Mouse (Mus musculus): Measurements from ENCODE around the gene Pld3.

Gene Pld3

GRCm38 (mm10) chr7:27526039-27526827 is 26.8 kb downstream of the Pld3 start:
- Histone ChIP-seq H3K36me3 (ENCODE audit: insufficient read depth, low read length) (peaks cover 11% of the 10 kb centered on the region), H3K9me3 (ENCODE audit: low read length) (no peaks in the 10 kb centered on the region)

DNA sequence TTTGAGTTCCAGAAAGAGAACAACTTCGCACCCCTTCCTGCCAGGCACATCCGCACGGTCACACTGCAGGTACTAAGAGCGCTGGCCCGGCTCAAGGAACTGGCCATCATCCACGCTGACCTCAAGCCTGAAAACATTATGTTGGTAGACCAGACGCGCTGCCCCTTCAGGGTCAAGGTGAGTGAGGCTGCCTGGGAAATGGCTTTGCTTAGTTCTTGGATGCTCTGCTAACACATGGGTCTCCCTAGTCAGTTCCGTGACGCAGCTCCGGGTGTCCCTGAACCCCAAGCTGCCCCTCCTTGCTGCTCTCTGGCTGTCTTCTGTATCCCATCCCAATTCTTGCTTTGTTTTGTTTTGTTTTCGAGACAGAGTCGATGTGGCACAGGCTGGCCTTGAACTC is 29.2 kb downstream of the Pld3 start:
- TF ChIP-seq CTCF (conservative IDR thresholded peaks at IDR 0.05; ENCODE audit: low read length) (no peak), NANOG (IDR thresholded peaks at IDR 0.05; ENCODE audit: borderline replicate concordance, low read length) (no peak), POU5F1 (IDR thresholded peaks at IDR 0.05; ENCODE audit: borderline replicate concordance, low read length) (no peak)
- Histone ChIP-seq H3K4me3 (replicated peaks; ENCODE audit: low read length) (no peak overlapping the region), H3K36me3 (ENCODE audit: insufficient read depth, low read length) (peaks cover 12% of the 10 kb centered on the region), H3K9me3 (ENCODE audit: low read length) (no peaks in the 10 kb centered on the region), H3K27me3 (ENCODE audit: insufficient read depth, low read length) (no peaks in the 10 kb centered on the region), H3K4me1 (replicated peaks; ENCODE audit: low read depth, low read length) (peaks cover 76% of the 10 kb centered on the region)

More at GRCm38 (mm10) chr7:27526039-27526827, 26.8 kb downstream of the Pld3 start:
- TF ChIP-seq CTCF (conservative IDR thresholded peaks at IDR 0.05; ENCODE audit: low read length): peak; percentile 95
- no peak for TF ChIP-seq NANOG (IDR thresholded peaks at IDR 0.05; ENCODE audit: borderline replicate concordance, low read length)
- Histone ChIP-seq H3K4me1 (replicated peaks; ENCODE audit: low read depth, low read length) (peaks cover 72% of the 10 kb centered on the region), H3K27me3 (ENCODE audit: insufficient read depth, low read length) (no peaks in the 10 kb centered on the region), H3K4me3 (replicated peaks; ENCODE audit: low read length) (no peak overlapping the region)

DNA sequence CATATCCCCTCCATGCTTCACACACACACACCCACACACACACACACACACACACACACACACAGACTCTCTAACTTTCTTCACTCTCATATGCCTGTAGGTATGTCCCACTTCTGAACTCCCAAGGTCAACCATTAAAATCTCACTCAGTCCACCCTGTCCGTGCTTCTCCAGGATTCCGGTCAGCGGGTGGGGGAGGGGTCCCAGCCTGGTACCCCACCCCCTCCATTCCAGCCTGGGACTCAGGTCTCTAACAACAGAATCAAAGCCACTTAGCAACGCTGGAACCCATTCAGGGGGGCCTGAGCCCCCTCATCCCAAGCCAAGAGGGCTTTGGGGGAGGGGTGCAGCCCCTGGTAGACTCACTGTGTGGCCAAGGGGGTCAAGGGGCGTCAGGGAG is 30.1 kb downstream of the Pld3 start, which contains the start of gene Hipk4:
TSS of gene Hipk4 (plus strand) at position 301 of the 400 bp plus-strand sequence.
- Histone ChIP-seq H3K4me1 (replicated peaks; ENCODE audit: low read depth, low read length) (peaks cover 74% of the 10 kb centered on the region), H3K36me3 (ENCODE audit: insufficient read depth, low read length) (peaks cover 20% of the 10 kb centered on the region), H3K27me3 (ENCODE audit: insufficient read depth, low read length) (no peaks in the 10 kb centered on the region), H3K4me3 (replicated peaks; ENCODE audit: low read length) (no peak within 1 kb of the TSS), H3K9me3 (ENCODE audit: low read length) (no peaks in the 10 kb centered on the region)
- no peak for TF ChIP-seq NANOG (IDR thresholded peaks at IDR 0.05; ENCODE audit: borderline replicate concordance, low read length)
- TF ChIP-seq POU5F1 (IDR thresholded peaks at IDR 0.05; ENCODE audit: borderline replicate concordance, low read length): no peak
- no peak for TF ChIP-seq CTCF (conservative IDR thresholded peaks at IDR 0.05; ENCODE audit: low read length)

DNA sequence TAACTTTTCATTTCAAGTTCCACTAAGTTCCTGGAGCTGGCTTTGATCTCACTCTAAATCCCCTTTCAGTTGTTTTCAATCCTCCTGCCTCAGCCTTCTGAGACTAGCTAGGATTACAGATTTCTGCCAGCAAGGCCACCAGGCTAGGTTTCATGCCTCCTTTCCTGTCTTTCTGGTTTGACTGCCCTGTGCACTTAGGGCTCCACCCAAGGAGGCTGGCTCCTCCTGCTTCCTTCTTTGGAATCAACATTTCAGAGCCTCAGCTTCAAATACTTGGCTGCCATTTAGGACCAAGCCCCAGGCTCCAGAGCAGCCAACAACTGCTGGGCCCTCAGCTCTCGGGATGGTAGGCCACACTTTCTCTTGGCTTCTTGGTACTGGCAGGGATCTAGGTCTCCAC is 32.4 kb downstream of the Pld3 start:
- peaks cover 44% of the 10 kb centered on the region for H3K36me3 ChIP-seq (ENCODE audit: insufficient read depth, low read length)
- H3K4me1 ChIP-seq (replicated peaks; ENCODE audit: low read depth, low read length): peaks cover 76% of the 10 kb centered on the region
- H3K27me3 ChIP-seq (ENCODE audit: insufficient read depth, low read length): no peaks in the 10 kb centered on the region
- H3K9me3 ChIP-seq (ENCODE audit: low read length): no peaks in the 10 kb centered on the region
- H3K4me3 ChIP-seq (replicated peaks; ENCODE audit: low read length): peak overlapping the region; percentile 13; the same call in 1 of the 2 replicates
- TF ChIP-seq CTCF (conservative IDR thresholded peaks at IDR 0.05; ENCODE audit: low read length): no peak
- TF ChIP-seq NANOG (IDR thresholded peaks at IDR 0.05; ENCODE audit: borderline replicate concordance, low read length): no peak
- no peak for TF ChIP-seq POU5F1 (IDR thresholded peaks at IDR 0.05; ENCODE audit: borderline replicate concordance, low read length)

- peak; percentile 58 for TF ChIP-seq CTCF (conservative IDR thresholded peaks at IDR 0.05; ENCODE audit: low read length)
- no peak for TF ChIP-seq NANOG (IDR thresholded peaks at IDR 0.05; ENCODE audit: borderline replicate concordance, low read length)
- no peak for TF ChIP-seq POU5F1 (IDR thresholded peaks at IDR 0.05; ENCODE audit: borderline replicate concordance, low read length)
- H3K4me1 ChIP-seq (replicated peaks; ENCODE audit: low read depth, low read length): peaks cover 76% of the 10 kb centered on the region
- no peaks in the 10 kb centered on the region for H3K27me3 ChIP-seq (ENCODE audit: insufficient read depth, low read length)
- peak overlapping the region; percentile 13; the same call in 1 of the 2 replicates for H3K4me3 ChIP-seq (replicated peaks; ENCODE audit: low read length)
- peaks cover 49% of the 10 kb centered on the region for H3K36me3 ChIP-seq (ENCODE audit: insufficient read depth, low read length)
- H3K9me3 ChIP-seq (ENCODE audit: low read length): no peaks in the 10 kb centered on the region
Measured at GRCm38 (mm10) chr7:27520104-27520503, 32.9 kb downstream of the Pld3 start.

DNA sequence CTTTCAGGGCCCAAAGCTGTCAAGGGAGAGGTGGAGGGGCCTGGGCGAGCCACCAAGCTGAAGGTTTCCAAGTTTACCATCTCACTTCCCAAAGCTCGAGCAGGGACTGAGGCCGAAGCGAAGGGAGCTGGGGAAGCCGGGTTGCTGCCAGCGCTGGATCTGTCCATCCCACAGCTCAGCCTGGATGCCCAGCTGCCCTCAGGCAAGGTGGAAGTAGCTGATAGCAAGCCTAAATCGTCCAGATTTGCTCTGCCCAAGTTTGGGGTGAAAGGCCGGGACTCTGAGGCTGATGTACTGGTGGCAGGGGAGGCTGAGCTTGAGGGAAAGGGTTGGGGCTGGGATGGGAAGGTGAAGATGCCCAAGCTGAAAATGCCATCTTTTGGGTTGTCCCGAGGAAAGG is 34.7 kb downstream of the Pld3 start:
- TF ChIP-seq NANOG (IDR thresholded peaks at IDR 0.05; ENCODE audit: borderline replicate concordance, low read length): no peak
- no peak for TF ChIP-seq POU5F1 (IDR thresholded peaks at IDR 0.05; ENCODE audit: borderline replicate concordance, low read length)
- TF ChIP-seq CTCF (conservative IDR thresholded peaks at IDR 0.05; ENCODE audit: low read length): no peak
- Histone ChIP-seq H3K4me1 (replicated peaks; ENCODE audit: low read depth, low read length) (peaks cover 69% of the 10 kb centered on the region), H3K36me3 (ENCODE audit: insufficient read depth, low read length) (peaks cover 49% of the 10 kb centered on the region), H3K27me3 (ENCODE audit: insufficient read depth, low read length) (no peaks in the 10 kb centered on the region), H3K9me3 (ENCODE audit: low read length) (no peaks in the 10 kb centered on the region), H3K4me3 (replicated peaks; ENCODE audit: low read length) (no peak overlapping the region)

GRCm38 (mm10) chr7:27514961-27515360 is 38.1 kb downstream of the Pld3 start:
- Histone ChIP-seq H3K4me1 (replicated peaks; ENCODE audit: low read depth, low read length) (peaks cover 58% of the 10 kb centered on the region), H3K4me3 (replicated peaks; ENCODE audit: low read length) (peak overlapping the region; percentile 35), H3K27me3 (ENCODE audit: insufficient read depth, low read length) (no peaks in the 10 kb centered on the region), H3K36me3 (ENCODE audit: insufficient read depth, low read length) (peaks cover 48% of the 10 kb centered on the region), H3K9me3 (ENCODE audit: low read length) (no peaks in the 10 kb centered on the region)
- TF ChIP-seq POU5F1 (IDR thresholded peaks at IDR 0.05; ENCODE audit: borderline replicate concordance, low read length) (no peak), NANOG (IDR thresholded peaks at IDR 0.05; ENCODE audit: borderline replicate concordance, low read length) (no peak), CTCF (conservative IDR thresholded peaks at IDR 0.05; ENCODE audit: low read length) (no peak)

- Histone ChIP-seq H3K36me3 (ENCODE audit: insufficient read depth, low read length) (peaks cover 21% of the 10 kb centered on the region), H3K9me3 (ENCODE audit: low read length) (no peaks in the 10 kb centered on the region), H3K4me1 (replicated peaks; ENCODE audit: low read depth, low read length) (peaks cover 63% of the 10 kb centered on the region), H3K4me3 (replicated peaks; ENCODE audit: low read length) (no peak overlapping the region), H3K27me3 (ENCODE audit: insufficient read depth, low read length) (no peaks in the 10 kb centered on the region)
- TF ChIP-seq POU5F1 (IDR thresholded peaks at IDR 0.05; ENCODE audit: borderline replicate concordance, low read length) (no peak), CTCF (conservative IDR thresholded peaks at IDR 0.05; ENCODE audit: low read length) (no peak), NANOG (IDR thresholded peaks at IDR 0.05; ENCODE audit: borderline replicate concordance, low read length) (no peak)
Measured at GRCm38 (mm10) chr7:27510809-27511208, 42.2 kb downstream of the Pld3 start.
